Mouse (Mus musculus) stomach, postnatal 0 days (tissue): ENCODE measurements around the gene Rad18.

ENCODE experiments used
- CTCF ChIP-seq: IDR thresholded peaks from 2 replicates; pipeline ENCODE4 v1.5.1; 2016; ENCODE audit warnings: antibody characterized with exemption, low read depth, mild to moderate bottlenecking, moderate library complexity
- EP300 ChIP-seq: optimal IDR thresholded peaks from 2 replicates; pipeline ENCODE3; 2016; ENCODE audit warnings: antibody characterized with exemption

DNA sequence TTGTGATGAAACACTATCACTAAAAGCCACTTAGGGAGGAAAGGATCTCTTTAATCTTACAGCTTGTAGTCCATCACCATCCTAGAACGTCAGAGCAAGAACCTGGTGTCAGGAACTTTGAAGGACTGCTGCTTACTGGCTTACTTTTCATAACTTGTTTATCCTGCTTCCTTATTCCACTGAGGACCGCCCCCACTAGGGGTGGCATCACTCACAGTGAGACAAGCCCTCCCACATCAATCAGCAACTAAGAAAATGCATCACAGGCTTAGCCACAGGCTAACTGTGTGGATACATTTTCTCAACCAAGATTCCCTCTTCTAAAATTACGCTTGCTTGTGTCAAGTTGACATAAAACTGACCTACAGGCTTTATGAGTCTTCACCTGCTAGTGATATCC, 121.9 kb downstream of the Rad18 start:
- TF ChIP-seq CTCF (no peak), EP300 (no peak)
